Mouse (Mus musculus) limb, embryonic 14.5 days (tissue): ENCODE results near the gene Cpt1b. TPM values are rescaled to one million over a fixed set of nuclear protein-coding genes. Genes with fewer than 3 reads are reported as not detected.
A peak's percentile ranks its signal among the peaks of the same experiment; 100 is the strongest.
"Not testable (repeated sequence)": the region's sequence is repeated elsewhere in the genome, so short reads cannot be mapped to it uniquely, and the experiment has no call there.

Experiments
- ATAC-seq: fragments of 200-750 bp; cut with Nextera tagmentation; 2 replicates; pipeline ENCODE4 v1.8.0; 2017; ENCODE audit warnings: low read depth, moderate number of reproducible peaks, moderate TSS enrichment; ENCODE audit not compliant: low FRiP score
- DNase-seq: peaks from one replicate; pipeline ENCODE4 v3.0.0-alpha.2; 2015; ENCODE audit warnings: low spot score
- H3K27ac ChIP-seq: fragments of 300-500 bp; sonication (generic); replicated peaks from 2 replicates; pipeline ENCODE4 v1.5.1; 2014; ENCODE audit warnings: low read depth, mild to moderate bottlenecking, low read length, moderate library complexity, mixed read lengths
- H3K27me3 ChIP-seq: fragments of 300-500 bp; sonication (generic); 2 replicates; pipeline ENCODE4 v1.6.1; 2014; ENCODE audit warnings: low read length, mixed read lengths; ENCODE audit not compliant: control insufficient read depth, insufficient read depth
- H3K36me3 ChIP-seq: fragments of 300-500 bp; sonication (generic); 2 replicates; pipeline ENCODE4 v1.6.1; 2014; ENCODE audit warnings: mild to moderate bottlenecking, low read length, moderate library complexity, mixed read lengths; ENCODE audit not compliant: control insufficient read depth, insufficient read depth
- H3K4me1 ChIP-seq: fragments of 300-500 bp; sonication (generic); 2 replicates; pipeline ENCODE4 v1.6.1; 2014; ENCODE audit warnings: antibody characterized with exemption, low read length, mixed read lengths; ENCODE audit not compliant: control insufficient read depth, insufficient read depth
- H3K4me2 ChIP-seq: fragments of 300-500 bp; sonication (generic); replicated peaks from 2 replicates; pipeline ENCODE4 v1.6.1; 2014; ENCODE audit warnings: low read depth, mild to moderate bottlenecking, low read length, moderate library complexity; ENCODE audit not compliant: severe bottlenecking
- H3K4me3 ChIP-seq: fragments of 300-500 bp; sonication (generic); replicated peaks from 2 replicates; pipeline ENCODE4 v1.5.1; 2014; ENCODE audit warnings: low read length
- H3K9ac ChIP-seq: fragments of 300-500 bp; sonication (generic); 2 replicates; pipeline ENCODE4 v1.6.1; 2014; ENCODE audit warnings: mild to moderate bottlenecking, low read depth, low read length, moderate library complexity; ENCODE audit not compliant: severe bottlenecking
- H3K9me3 ChIP-seq: fragments of 300-500 bp; sonication (generic); 2 replicates; pipeline ENCODE4 v1.6.1; 2016; ENCODE audit warnings: low read length; ENCODE audit not compliant: control insufficient read depth
- POLR2A ChIP-seq: fragments of 200-500 bp; IDR thresholded peaks from 2 replicates; pipeline ENCODE4 v1.8.0; 2012; ENCODE audit warnings: inconsistent platforms, mild to moderate bottlenecking, moderate library complexity, borderline replicate concordance; ENCODE audit not compliant: insufficient read depth, insufficient read length; ENCODE audit errors: extremely low read depth
- WGBS: fragments of 180-500 bp; shearing (Covaris S2); extraction: QIAGEN DNeasy Blood & Tissue Kit; methylation state at CpG from one replicate; pipeline ENCODE4 v1.1.7; 2014; 5-methylcytosine and 5-hydroxymethylcytosine counted together
- polyA plus RNA-seq, 2 experiments: library from polyadenylated mRNA; depleted of rRNA in 1 of 2; stranded (reverse) in 1 of 2; unstranded in 1 of 2; fragments of >200 nt; fragmentation: Nextera tagmentation in 1 of 2; extraction: Ambion mirVana in 1 of 2; gene quantifications; 2 replicates each; pipeline versions ENCODE4 v1.2.1 to v1.2.3; 2012 to 2014

Gene Cpt1b
- polyA plus RNA-seq, 2 experiments: 0.63 to 3.7 TPM

GRCm38 (mm10) chr15:89432946-89433345 is 7.3 kb upstream of the Cpt1b start:
- DNase-seq (no peak), ATAC-seq (no peak)
- 0 out of 2 replicates have a peak, but pooled peaks cover 2% of the 10 kb centered on the region for H3K36me3 ChIP-seq
- no peak overlapping the region for H3K4me3 ChIP-seq
- H3K9ac ChIP-seq: no peak overlapping the region
- no peak for TF ChIP-seq POLR2A
- H3K27me3 ChIP-seq: no peaks in the 10 kb centered on the region
- 76% methylated on average over 4 of the region's 4 CpGs for WGBS
- H3K9me3 ChIP-seq: no peaks in the 10 kb centered on the region
- H3K27ac ChIP-seq: no peak overlapping the region
- no peak overlapping the region for H3K4me2 ChIP-seq
- H3K4me1 ChIP-seq: peaks cover 6% of the 10 kb centered on the region

- Histone ChIP-seq H3K27ac (no peak overlapping the region), H3K4me2 (no peak overlapping the region), H3K9ac (no peak overlapping the region), H3K4me3 (no peak overlapping the region), H3K4me1 (peaks cover 6% of the 10 kb centered on the region), H3K9me3 (no peaks in the 10 kb centered on the region), H3K27me3 (no peaks in the 10 kb centered on the region), H3K36me3 (peaks cover 9% of the 10 kb centered on the region)
- DNase-seq: no peak
- WGBS: 86% methylated on average over 6 of the region's 6 CpGs
- no peak for ATAC-seq
- TF ChIP-seq POLR2A: no peak
These were observed 6.1 kb upstream of the Cpt1b start for GRCm38 (mm10) chr15:89431806-89432205.

- no peaks in the 10 kb centered on the region for H3K27me3 ChIP-seq
- WGBS: 83% methylated on average over 3 of the region's 3 CpGs
These were observed 5.6 kb upstream of the Cpt1b start for GRCm38 (mm10) chr15:89431271-89431670.

GRCm38 (mm10) chr15:89430771-89431170 is 5.1 kb upstream of the Cpt1b start:
- Histone ChIP-seq H3K4me2 (peak overlapping the region; percentile 92; the same call in 1 of the 2 replicates), H3K36me3 (peaks cover 19% of the 10 kb centered on the region)
- not testable (repeated sequence) for DNase-seq, H3K9me3 ChIP-seq, H3K9ac ChIP-seq, H3K4me1 ChIP-seq, H3K27me3 ChIP-seq, ATAC-seq, H3K4me3 ChIP-seq, H3K27ac ChIP-seq
- WGBS: 88% methylated on average over 9 of the region's 9 CpGs

More at GRCm38 (mm10) chr15:89431271-89431670, 5.6 kb upstream of the Cpt1b start:
- no peak overlapping the region for H3K4me2 ChIP-seq
- H3K9ac ChIP-seq: no peak overlapping the region
- DNase-seq: no peak
- no peaks in the 10 kb centered on the region for H3K9me3 ChIP-seq
- H3K36me3 ChIP-seq: peaks cover 14% of the 10 kb centered on the region
- H3K4me3 ChIP-seq: no peak overlapping the region
- TF ChIP-seq POLR2A: no peak
- no peak for ATAC-seq
- peaks cover 6% of the 10 kb centered on the region for H3K4me1 ChIP-seq
- no peak overlapping the region for H3K27ac ChIP-seq

GRCm38 (mm10) chr15:89430341-89430740 is 4.7 kb upstream of the Cpt1b start:
- ATAC-seq (no peak), DNase-seq (no peak)
- H3K9me3 ChIP-seq: no peaks in the 10 kb centered on the region
- peaks cover 19% of the 10 kb centered on the region for H3K36me3 ChIP-seq
- H3K4me3 ChIP-seq: peak overlapping the region; percentile 68
- 49% methylated on average over 6 of the region's 6 CpGs for WGBS
- H3K27me3 ChIP-seq: no peaks in the 10 kb centered on the region
- 0 out of 2 replicates have a peak overlapping the region, but pooled peaks have one; percentile 72 for H3K9ac ChIP-seq
- peak overlapping the region; percentile 92 for H3K27ac ChIP-seq
- peaks cover 6% of the 10 kb centered on the region for H3K4me1 ChIP-seq
- H3K4me2 ChIP-seq: peak overlapping the region; percentile 92
- no peak for TF ChIP-seq POLR2A
